Mouse (Mus musculus) ES-CJ7 (cell line): Measurements from ENCODE around the gene Rassf8.

Experiments
- DNase-seq: peaks from one replicate; pipeline ENCODE4 v3.0.0; 2011; ENCODE audit warnings: low read depth, low spot score

The Rassf8 gene

DNA sequence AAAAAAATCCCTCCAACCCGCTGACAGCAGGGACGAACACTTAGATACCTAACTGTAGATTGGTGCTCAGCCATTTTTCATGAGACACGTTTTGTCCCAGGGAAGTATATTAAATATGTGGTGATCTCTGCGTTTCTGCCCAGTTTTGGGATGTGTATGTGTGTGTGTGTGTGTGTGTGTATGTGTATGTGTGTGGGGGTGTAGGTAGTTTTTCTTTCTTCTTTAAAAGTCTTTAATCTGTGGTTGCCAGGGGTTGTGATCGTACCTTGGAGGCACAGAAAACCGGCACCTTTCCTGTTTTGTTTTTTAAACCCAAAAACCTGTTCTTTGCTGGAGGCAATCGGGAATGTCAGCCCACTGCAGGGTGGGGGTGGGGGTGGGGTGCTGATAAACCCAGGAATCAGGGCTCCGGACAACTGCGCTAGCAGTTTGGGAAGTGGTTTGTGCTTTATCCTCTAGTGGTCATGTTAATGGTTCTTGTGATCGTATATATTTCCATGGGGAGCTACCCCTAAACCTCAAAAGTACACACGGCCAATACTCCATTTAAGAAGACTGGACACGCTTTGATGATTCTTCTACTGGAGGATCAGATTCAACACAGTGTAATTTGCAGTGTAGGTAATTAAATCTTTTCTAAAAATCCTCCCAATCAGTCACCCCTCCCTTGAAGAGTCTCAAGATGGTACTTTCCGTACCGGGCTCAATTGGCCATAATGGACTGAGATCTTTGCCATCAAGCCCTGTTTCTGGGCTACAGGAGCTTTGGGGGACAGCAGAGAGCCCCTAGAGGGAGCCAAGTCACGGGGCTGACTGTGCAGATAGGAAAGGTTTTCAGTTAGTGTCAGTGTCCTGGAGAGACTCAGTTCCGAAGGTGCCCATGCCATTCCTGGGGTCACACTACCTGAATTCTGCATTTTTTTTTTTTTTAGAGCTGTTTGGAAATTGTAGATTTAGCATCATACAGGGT lies 1.4 kb downstream of the Rassf8 start:
- no peak for DNase-seq

- DNase-seq = no peak
These were observed 3.8 kb downstream of the Rassf8 start for GRCm38 (mm10) chr6:145750394-145750793.

DNA sequence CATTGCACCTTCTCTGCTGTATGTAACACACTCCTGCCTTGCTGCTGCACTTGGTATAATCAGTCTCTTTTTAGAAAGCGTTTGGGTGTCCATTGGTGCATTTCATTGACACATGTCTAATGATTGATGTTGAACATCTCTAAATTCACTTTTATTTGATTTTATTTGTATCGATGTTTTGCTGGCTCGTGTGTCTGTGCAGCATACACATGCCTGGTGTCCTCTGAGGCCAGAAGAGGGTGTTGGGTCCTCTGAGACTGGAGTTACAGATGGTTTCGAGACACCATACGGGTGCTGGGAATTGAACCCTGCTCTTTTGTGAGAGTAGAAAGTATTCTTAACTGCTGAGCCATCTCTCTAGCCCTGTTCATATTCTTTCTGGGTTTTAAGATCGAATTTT lies 6.7 kb downstream of the Rassf8 start:
- no peak for DNase-seq

GRCm38 (mm10) chr6:145754416-145754815 lies 7.9 kb downstream of the Rassf8 start:
- DNase-seq = no peak

DNA sequence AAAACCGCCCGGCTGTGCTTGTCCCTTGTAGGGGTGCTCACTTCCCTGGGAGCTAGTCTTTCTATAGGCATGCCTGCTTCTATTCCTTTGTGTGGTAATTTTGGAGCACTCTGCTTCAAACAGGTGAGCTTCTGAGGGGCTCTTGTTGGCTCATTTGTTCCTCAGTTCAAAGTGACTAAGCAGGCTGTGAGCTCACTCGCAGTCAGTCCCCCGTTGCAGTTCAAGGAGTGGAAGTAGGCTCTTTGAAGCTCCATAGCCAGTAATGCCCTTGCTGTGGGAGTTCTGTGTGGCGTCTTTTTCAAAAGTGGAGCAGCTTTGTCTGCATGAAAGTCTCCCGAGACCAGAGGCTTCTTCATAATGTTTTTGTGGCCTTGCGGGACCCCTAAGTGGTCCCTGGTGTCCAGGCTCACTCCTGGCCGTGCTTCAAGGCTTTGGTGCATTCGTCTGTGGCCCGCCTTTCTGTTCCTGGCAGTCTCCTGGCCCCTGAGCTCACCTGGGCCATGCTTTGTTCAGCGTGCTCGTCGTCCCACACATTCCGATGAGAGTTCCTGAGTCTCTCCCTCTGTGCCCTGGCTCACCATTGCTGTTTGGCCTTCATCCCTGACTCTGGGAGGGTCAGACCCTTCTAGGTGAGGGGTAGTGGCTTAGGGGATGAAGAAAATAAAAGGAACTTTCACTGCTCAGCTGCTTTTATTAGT lies 9.5 kb downstream of the Rassf8 start:
- no peak for DNase-seq

DNA sequence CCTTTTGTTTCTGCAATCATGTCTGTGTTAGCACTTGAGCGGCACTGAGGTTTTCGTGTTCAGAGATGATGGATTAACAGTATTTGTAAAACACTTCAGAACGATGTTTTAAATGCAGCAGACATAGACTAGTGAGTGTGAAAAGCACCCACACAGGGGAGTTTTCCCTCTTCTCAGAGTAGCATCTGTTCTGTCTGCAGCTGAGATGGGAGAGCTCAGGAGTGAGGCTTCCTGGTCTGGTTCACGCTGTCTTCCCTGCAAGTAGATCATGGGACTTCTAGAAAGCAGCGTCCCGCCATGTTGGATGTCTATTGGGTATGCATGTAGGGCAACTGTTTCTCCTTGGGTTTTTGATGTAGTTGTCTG lies 10.1 kb downstream of the Rassf8 start:
- DNase-seq = no peak

- no peak for DNase-seq
These were observed 10.8 kb downstream of the Rassf8 start for GRCm38 (mm10) chr6:145757346-145757745.

- no peak for DNase-seq
These were observed 12.1 kb downstream of the Rassf8 start for GRCm38 (mm10) chr6:145758685-145759084.

DNA sequence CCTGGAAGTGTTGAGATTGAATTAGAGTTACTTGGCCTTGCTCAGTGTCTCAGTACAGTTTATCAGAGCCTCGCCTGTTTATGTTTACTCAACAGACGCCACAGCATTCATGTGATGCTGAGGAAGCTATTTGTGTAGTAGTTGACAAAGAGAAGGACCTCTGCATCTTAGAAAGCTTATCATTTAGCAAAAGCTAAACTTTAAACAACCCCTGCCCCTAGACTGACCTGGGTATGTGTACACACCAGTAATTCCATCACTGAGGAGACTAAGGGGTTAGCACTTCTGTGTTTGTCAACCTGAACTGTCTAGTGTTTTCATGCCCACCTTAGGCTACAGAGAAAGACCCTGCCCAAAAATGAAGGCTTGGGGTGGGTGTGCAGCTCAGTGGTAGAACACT lies 12.9 kb downstream of the Rassf8 start:
- no peak for DNase-seq

DNA sequence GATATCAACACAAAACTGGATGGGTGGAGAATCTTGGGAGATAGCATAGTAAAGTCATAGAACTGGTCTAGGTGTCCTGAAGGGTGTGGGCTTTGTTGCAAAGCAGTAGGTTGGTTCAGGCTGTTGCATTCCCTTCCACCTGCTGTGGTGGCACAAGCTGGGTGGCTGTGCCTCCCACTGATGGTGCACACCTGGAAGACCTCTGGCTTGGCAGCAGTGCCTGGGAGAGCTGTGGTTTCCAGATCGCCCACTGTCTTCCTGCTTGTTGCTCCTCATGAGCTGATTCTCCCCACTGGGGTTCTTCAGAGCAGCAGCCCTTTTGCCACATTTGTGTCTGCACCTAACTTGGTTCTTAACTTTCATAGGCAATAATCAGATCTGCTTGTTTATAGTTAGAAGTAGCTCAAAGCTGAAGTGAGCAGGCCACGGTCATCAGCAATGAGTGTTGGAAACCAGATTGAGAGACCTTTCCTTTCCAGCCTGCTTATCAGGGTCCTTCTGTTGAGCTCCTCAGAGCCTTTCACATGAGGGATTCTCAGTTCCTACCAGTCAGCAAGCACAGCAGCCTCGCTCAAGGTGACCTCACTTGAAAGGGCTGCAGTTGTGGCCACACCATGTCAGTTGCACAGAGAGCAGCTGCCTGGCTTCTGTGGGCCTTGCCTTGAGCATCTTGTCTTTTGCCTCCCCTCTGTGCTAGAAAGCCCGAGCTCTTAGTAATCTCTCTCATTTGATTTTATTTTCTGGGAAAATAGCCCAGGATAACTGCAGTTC lies 13.9 kb downstream of the Rassf8 start:
- DNase-seq = no peak

DNA sequence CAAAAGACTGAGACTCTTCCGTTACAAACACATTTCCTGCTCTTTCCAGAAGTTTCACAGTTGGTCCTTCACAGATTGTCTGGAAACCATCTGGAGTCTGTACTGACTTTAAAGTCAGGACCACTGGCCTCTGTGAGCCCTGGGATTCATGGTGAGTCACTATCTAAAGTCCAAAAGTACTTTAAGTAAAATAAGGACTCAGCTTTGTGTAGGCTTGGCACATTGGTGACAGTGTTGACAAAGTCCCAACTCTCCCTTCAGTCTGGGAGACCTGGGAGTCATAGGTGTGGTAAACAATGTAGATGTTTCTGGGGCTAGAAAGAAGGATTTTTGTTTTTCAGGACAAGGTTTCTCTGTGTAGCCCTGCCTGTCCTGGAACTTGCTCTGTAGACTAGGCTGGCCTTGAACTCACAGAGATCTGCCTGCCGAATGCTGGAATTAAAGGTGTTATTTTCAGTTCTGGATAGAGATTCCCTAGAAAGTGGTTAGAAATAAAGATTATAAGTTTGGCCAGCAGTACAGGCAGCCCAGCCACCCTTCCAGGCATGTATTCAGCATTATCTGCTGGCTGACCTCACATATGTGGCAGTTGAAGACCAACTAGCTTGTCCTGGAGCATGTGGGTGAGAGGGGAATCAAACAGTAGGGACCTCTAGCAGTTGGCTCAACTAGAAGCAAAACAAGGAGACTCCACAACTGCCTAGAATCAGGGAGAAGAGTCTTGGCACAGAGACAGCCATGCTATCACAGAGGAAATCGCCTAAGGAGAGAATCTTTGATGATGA lies 14.8 kb downstream of the Rassf8 start:
- no peak for DNase-seq

GRCm38 (mm10) chr6:145762016-145762415 lies 15.5 kb downstream of the Rassf8 start:
- no peak for DNase-seq

GRCm38 (mm10) chr6:145763051-145763450 lies 16.5 kb downstream of the Rassf8 start:
- DNase-seq = no peak

DNA sequence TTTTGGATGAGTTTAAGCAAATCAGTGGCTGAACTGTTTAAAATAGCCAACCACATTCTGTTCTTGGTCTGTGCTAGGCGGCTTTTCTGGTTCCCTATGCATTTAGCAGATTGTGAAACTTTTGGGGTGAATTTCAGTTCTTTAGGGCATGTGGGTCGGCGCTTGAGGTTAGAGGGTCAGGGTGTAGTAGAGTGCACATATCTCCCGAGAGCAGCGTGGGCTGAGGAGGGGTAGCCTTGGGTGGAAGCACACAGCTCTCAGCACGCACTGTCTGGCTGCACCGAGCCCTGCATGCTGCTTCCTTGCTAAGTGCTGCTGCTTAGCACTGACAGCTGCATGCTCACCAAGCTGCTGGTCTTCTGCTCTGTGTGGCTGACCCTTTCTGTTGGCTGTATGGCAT lies 18.5 kb downstream of the Rassf8 start:
- no peak for DNase-seq

- no peak for DNase-seq
These were observed 20.4 kb downstream of the Rassf8 start for GRCm38 (mm10) chr6:145766971-145767370.

DNA sequence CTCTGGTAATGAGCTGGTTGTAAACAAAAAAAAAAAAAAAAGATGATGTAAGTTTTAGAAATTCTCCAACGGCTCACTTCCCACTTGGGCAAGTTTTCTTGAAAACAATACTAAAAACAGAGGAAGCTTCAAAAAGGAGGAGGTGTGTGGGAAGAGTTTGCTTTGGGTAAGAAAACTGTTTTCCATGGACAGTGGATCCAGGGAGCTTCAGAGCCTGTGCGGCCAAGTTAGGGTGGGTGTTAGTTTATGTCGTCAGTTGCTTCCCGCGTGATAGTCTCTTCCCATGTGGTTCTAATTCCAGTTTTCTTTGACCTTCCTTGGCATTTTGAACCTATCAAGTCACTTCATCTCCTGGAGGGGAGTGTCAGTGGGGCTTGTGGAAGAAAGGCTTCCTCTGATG lies 21.1 kb downstream of the Rassf8 start:
- DNase-seq = no peak

GRCm38 (mm10) chr6:145768671-145769292 lies 22.2 kb downstream of the Rassf8 start:
- DNase-seq = no peak

- no peak for DNase-seq
These were observed 23.3 kb downstream of the Rassf8 start for GRCm38 (mm10) chr6:145769855-145770254.

GRCm38 (mm10) chr6:145770272-145771000 lies 23.9 kb downstream of the Rassf8 start:
- no peak for DNase-seq

- no peak for DNase-seq
These were observed 27.9 kb downstream of the Rassf8 start for GRCm38 (mm10) chr6:145774436-145774835.
